Mouse (Mus musculus) cerebral cortex, adult 2 months (tissue): ENCODE data around the gene Atp9a.

Source experiments
- WGBS: fragments of 180-500 bp; shearing (Covaris S2); methylation state at CpG from one replicate; pipeline ENCODE4 v1.1.7; 2018; 5-methylcytosine and 5-hydroxymethylcytosine counted together

Gene Atp9a

GRCm38 (mm10) chr2:168679381-168680199, 62.6 kb downstream of the Atp9a start:
- WGBS: 40% methylated on average over 19 of the region's 19 CpGs

GRCm38 (mm10) chr2:168678662-168679294, 63.4 kb downstream of the Atp9a start:
- 29% methylated on average over 15 of the region's 15 CpGs for WGBS

- 39% methylated on average over 9 of the region's 9 CpGs for WGBS
These were observed 64.6 kb downstream of the Atp9a start for GRCm38 (mm10) chr2:168677650-168678049.

GRCm38 (mm10) chr2:168671724-168672123, 70.5 kb downstream of the Atp9a start:
- 81% methylated on average over 9 of the region's 9 CpGs for WGBS

- 84% methylated on average over 14 of the region's 14 CpGs for WGBS
These were observed 72.0 kb downstream of the Atp9a start for GRCm38 (mm10) chr2:168670241-168670640.

- 58% methylated on average over 13 of the region's 13 CpGs for WGBS
These were observed 72.4 kb downstream of the Atp9a start for GRCm38 (mm10) chr2:168669762-168670161.

GRCm38 (mm10) chr2:168667745-168668144, 74.5 kb downstream of the Atp9a start:
- 78% methylated on average over 13 of the region's 13 CpGs for WGBS

- WGBS: 95% methylated on average over 4 of the region's 4 CpGs
These were observed 76.5 kb downstream of the Atp9a start for GRCm38 (mm10) chr2:168665680-168666079.

- 53% methylated on average over 5 of the region's 5 CpGs for WGBS
These were observed 78.5 kb downstream of the Atp9a start for GRCm38 (mm10) chr2:168663716-168664115.

GRCm38 (mm10) chr2:168663216-168663615, 79.0 kb downstream of the Atp9a start:
- 78% methylated on average over 7 of the region's 7 CpGs for WGBS

- 75% methylated on average over 15 of the region's 15 CpGs for WGBS
These were observed 80.4 kb downstream of the Atp9a start for GRCm38 (mm10) chr2:168661802-168662201.

GRCm38 (mm10) chr2:168660344-168660743, 81.9 kb downstream of the Atp9a start:
- WGBS: 50% methylated on average over 5 of the region's 5 CpGs

- WGBS: 89% methylated on average over 11 of the region's 11 CpGs
These were observed 83.7 kb downstream of the Atp9a start for GRCm38 (mm10) chr2:168658551-168658950.

GRCm38 (mm10) chr2:168656569-168657308, 85.5 kb downstream of the Atp9a start:
- WGBS: 58% methylated on average over 16 of the region's 16 CpGs

- 63% methylated on average over 17 of the region's 17 CpGs for WGBS
These were observed 87.1 kb downstream of the Atp9a start for GRCm38 (mm10) chr2:168654983-168655669.

- 70% methylated on average over 9 of the region's 9 CpGs for WGBS
These were observed 87.7 kb downstream of the Atp9a start for GRCm38 (mm10) chr2:168654482-168654881.

GRCm38 (mm10) chr2:168651757-168652156, 90.5 kb downstream of the Atp9a start:
- WGBS: 43% methylated on average over 7 of the region's 7 CpGs

GRCm38 (mm10) chr2:168648171-168648570, 94.0 kb downstream of the Atp9a start:
- 70% methylated on average over 8 of the region's 8 CpGs for WGBS

- 69% methylated on average over 6 of the region's 6 CpGs for WGBS
These were observed 97.4 kb downstream of the Atp9a start for GRCm38 (mm10) chr2:168644855-168645254.

GRCm38 (mm10) chr2:168643524-168644177, 98.6 kb downstream of the Atp9a start:
- WGBS: 86% methylated on average over 20 of the region's 20 CpGs

GRCm38 (mm10) chr2:168642187-168642586, 100.0 kb downstream of the Atp9a start:
- 64% methylated on average over 11 of the region's 11 CpGs for WGBS
